Mouse (Mus musculus): ENCODE results near the gene Ccser1. TPM values are rescaled to one million over a fixed set of nuclear protein-coding genes. Genes with fewer than 3 reads are reported as not detected.

The Ccser1 gene
- polyA plus RNA-seq, 1 experiment from 2014 or later = 23.5 TPM

DNA sequence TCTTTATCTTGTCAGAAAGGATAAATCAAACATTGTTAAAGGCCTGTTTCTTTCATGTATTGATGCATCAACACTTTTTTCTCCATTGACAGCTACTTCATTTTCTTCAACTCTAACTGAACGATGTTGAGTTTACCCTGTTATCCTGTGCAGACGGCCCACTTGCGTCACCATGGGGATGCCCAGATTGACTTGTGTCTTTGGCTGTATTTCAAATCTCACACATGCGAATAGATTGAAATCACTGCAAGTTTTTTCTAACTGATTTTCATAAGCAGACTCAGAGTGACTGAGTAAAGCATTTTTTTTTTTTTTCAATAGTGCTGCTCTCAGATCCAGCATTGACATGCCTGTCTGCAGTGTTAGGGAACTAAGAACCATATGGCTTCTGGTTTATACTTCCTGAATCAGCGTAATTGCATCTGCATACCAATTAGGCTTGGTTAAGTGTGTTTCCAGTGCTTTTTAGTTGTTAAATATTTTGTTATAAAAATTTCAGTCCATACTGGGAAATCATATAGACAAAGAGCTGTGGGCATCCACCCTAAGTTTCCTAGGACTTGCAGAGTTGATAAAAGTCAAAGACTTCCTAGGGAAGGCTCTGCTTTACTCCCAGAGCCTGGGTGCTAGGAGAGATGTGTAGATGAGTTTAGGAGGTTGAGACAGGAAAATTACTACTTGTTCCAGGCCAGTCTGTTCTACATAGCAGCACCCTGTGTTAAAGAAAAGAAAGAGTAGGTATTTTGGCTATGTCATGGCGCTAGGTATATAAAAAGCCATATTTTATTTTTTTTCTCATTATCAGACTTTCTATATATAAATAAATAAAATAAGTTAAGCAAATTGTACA, 116.3 kb downstream of the Ccser1 start:
- no peak overlapping the region for H3K4me2 ChIP-seq (ENCODE audit: low read length)
- H3K9me3 ChIP-seq (ENCODE audit: control insufficient read depth, low read length) = no peaks in the 10 kb centered on the region
- H3K27me3 ChIP-seq (ENCODE audit: control insufficient read depth, insufficient read depth, low read length) = no peaks in the 10 kb centered on the region
- no peaks in the 10 kb centered on the region; the same call in 1 of the 2 replicates for H3K4me1 ChIP-seq (ENCODE audit: control insufficient read depth, insufficient read depth, low read length)
- H3K27ac ChIP-seq (replicated peaks; ENCODE audit: low read depth, low read length) = no peak overlapping the region
- 66% methylated on average over 6 of the region's 6 CpGs for WGBS
- H3K36me3 ChIP-seq (ENCODE audit: control insufficient read depth, insufficient read depth, low read length) = no peaks in the 10 kb centered on the region
- H3K9ac ChIP-seq (replicated peaks; ENCODE audit: low read length) = no peak overlapping the region
- 0 out of 2 replicates have a peak, but pooled peaks have one; percentile 46 for ATAC-seq (ENCODE audit: low FRiP score, low TSS enrichment)
- DNase-seq = peak; percentile 54
- H3K4me3 ChIP-seq (replicated peaks; ENCODE audit: low read depth, low read length) = no peak overlapping the region

- H3K4me2 ChIP-seq (ENCODE audit: low read length) = no peak overlapping the region
- H3K27ac ChIP-seq (replicated peaks; ENCODE audit: low read depth, low read length) = no peak overlapping the region
- H3K27me3 ChIP-seq (ENCODE audit: control insufficient read depth, insufficient read depth, low read length) = no peaks in the 10 kb centered on the region
- no peak overlapping the region for H3K4me3 ChIP-seq (replicated peaks; ENCODE audit: low read depth, low read length)
- no peaks in the 10 kb centered on the region for H3K9me3 ChIP-seq (ENCODE audit: control insufficient read depth, low read length)
- H3K36me3 ChIP-seq (ENCODE audit: control insufficient read depth, insufficient read depth, low read length) = no peaks in the 10 kb centered on the region
- H3K9ac ChIP-seq (replicated peaks; ENCODE audit: low read length) = no peak overlapping the region
- ATAC-seq (ENCODE audit: low FRiP score, low TSS enrichment) = no peak
- WGBS = 90% methylated on average over 4 of the region's 4 CpGs
- DNase-seq = no peak
- no peaks in the 10 kb centered on the region; the same call in 1 of the 2 replicates for H3K4me1 ChIP-seq (ENCODE audit: control insufficient read depth, insufficient read depth, low read length)
These were observed 120.3 kb downstream of the Ccser1 start for GRCm38 (mm10) chr6:61300441-61300840.

GRCm38 (mm10) chr6:61300975-61301374, 120.9 kb downstream of the Ccser1 start:
- Histone ChIP-seq H3K27me3 (ENCODE audit: control insufficient read depth, insufficient read depth, low read length) (no peaks in the 10 kb centered on the region), H3K4me1 (ENCODE audit: control insufficient read depth, insufficient read depth, low read length) (no peaks in the 10 kb centered on the region; the same call in 1 of the 2 replicates), H3K4me2 (ENCODE audit: low read length) (no peak overlapping the region), H3K4me3 (replicated peaks; ENCODE audit: low read depth, low read length) (no peak overlapping the region), H3K9ac (replicated peaks; ENCODE audit: low read length) (no peak overlapping the region), H3K27ac (replicated peaks; ENCODE audit: low read depth, low read length) (no peak overlapping the region), H3K36me3 (ENCODE audit: control insufficient read depth, insufficient read depth, low read length) (no peaks in the 10 kb centered on the region), H3K9me3 (ENCODE audit: control insufficient read depth, low read length) (no peaks in the 10 kb centered on the region)
- WGBS = 76% methylated on average over 7 of the region's 7 CpGs
- ATAC-seq (ENCODE audit: low FRiP score, low TSS enrichment) = no peak
- no peak for DNase-seq

DNA sequence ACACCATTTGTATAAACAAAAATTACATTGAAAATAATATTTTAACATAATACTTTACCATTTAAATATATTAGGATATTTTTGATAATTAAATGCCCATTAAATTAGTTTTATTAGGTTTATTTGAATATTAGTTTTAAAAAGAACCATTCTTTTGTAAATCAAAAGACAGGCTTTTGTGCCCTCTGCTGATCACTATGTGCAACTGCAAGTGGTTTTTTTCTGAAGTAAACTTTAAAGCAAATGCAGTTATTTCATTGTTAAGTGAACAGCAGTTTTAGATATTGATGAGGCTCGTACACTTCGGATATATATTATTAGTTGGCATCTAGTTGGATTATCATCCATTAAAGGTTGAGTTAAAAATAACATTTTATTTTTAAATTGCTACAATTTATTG, 121.5 kb downstream of the Ccser1 start:
- WGBS = 25% methylated on average over 2 of the region's 2 CpGs
- Histone ChIP-seq H3K4me1 (ENCODE audit: control insufficient read depth, insufficient read depth, low read length) (no peaks in the 10 kb centered on the region; the same call in 1 of the 2 replicates), H3K4me2 (ENCODE audit: low read length) (no peak overlapping the region), H3K9ac (replicated peaks; ENCODE audit: low read length) (no peak overlapping the region), H3K36me3 (ENCODE audit: control insufficient read depth, insufficient read depth, low read length) (no peaks in the 10 kb centered on the region), H3K4me3 (replicated peaks; ENCODE audit: low read depth, low read length) (no peak overlapping the region), H3K27me3 (ENCODE audit: control insufficient read depth, insufficient read depth, low read length) (no peaks in the 10 kb centered on the region), H3K9me3 (ENCODE audit: control insufficient read depth, low read length) (no peaks in the 10 kb centered on the region), H3K27ac (replicated peaks; ENCODE audit: low read depth, low read length) (no peak overlapping the region)
- DNase-seq = peak; percentile 82
- no peak for ATAC-seq (ENCODE audit: low FRiP score, low TSS enrichment)

GRCm38 (mm10) chr6:61311324-61312091, 131.4 kb downstream of the Ccser1 start:
- Histone ChIP-seq H3K4me3 (replicated peaks; ENCODE audit: low read depth, low read length) (no peak overlapping the region), H3K9me3 (ENCODE audit: control insufficient read depth, low read length) (no peaks in the 10 kb centered on the region), H3K9ac (replicated peaks; ENCODE audit: low read length) (no peak overlapping the region), H3K4me1 (ENCODE audit: control insufficient read depth, insufficient read depth, low read length) (no peaks in the 10 kb centered on the region), H3K27ac (replicated peaks; ENCODE audit: low read depth, low read length) (no peak overlapping the region), H3K36me3 (ENCODE audit: control insufficient read depth, insufficient read depth, low read length) (no peaks in the 10 kb centered on the region), H3K4me2 (ENCODE audit: low read length) (no peak overlapping the region), H3K27me3 (ENCODE audit: control insufficient read depth, insufficient read depth, low read length) (no peaks in the 10 kb centered on the region)
- DNase-seq (no peak), ATAC-seq (ENCODE audit: low FRiP score, low TSS enrichment) (no peak)
- WGBS = 91% methylated on average over 18 of the region's 18 CpGs

DNA sequence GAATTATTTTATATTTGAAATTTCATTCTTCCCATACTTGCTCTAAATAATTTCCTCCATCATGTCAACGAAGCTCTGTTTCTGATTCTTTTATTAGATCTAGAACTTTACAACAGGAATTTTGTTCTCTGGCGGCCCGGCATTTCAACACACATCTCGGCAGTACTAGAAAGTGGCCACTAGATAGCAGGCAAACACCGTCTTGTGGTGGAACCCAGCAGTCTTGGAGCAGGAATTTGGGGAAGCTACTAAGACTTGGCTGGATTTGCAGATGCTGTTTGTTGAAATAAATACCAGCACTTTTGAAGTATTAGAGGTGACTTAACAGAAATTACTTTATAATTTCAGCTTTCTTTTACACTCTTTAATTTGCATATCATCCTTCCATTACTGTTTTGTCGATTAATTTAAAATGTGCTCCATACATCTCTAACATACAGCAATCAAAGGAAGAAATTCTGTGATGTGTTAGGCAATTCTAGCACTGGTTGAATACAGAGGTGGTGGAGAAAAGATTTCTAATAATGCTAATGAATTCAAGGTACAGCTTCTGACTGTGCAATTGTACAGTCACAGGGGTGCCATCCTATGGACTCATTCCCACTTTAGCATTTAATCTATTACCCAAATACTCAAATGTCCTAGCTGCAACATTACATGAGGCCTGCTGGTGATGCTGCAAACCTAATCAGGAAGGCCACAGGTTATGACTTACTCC, 135.9 kb downstream of the Ccser1 start:
- WGBS = 28% methylated on average over 6 of the region's 6 CpGs
- H3K36me3 ChIP-seq (ENCODE audit: control insufficient read depth, insufficient read depth, low read length) = no peaks in the 10 kb centered on the region
- no peak overlapping the region for H3K27ac ChIP-seq (replicated peaks; ENCODE audit: low read depth, low read length)
- no peaks in the 10 kb centered on the region for H3K9me3 ChIP-seq (ENCODE audit: control insufficient read depth, low read length)
- no peaks in the 10 kb centered on the region for H3K4me1 ChIP-seq (ENCODE audit: control insufficient read depth, insufficient read depth, low read length)
- H3K4me3 ChIP-seq (replicated peaks; ENCODE audit: low read depth, low read length) = no peak overlapping the region
- DNase-seq (peak; percentile 86), ATAC-seq (ENCODE audit: low FRiP score, low TSS enrichment) (peak; percentile 81)
- no peaks in the 10 kb centered on the region for H3K27me3 ChIP-seq (ENCODE audit: control insufficient read depth, insufficient read depth, low read length)
- no peak overlapping the region for H3K9ac ChIP-seq (replicated peaks; ENCODE audit: low read length)
- H3K4me2 ChIP-seq (ENCODE audit: low read length) = no peak overlapping the region

DNA sequence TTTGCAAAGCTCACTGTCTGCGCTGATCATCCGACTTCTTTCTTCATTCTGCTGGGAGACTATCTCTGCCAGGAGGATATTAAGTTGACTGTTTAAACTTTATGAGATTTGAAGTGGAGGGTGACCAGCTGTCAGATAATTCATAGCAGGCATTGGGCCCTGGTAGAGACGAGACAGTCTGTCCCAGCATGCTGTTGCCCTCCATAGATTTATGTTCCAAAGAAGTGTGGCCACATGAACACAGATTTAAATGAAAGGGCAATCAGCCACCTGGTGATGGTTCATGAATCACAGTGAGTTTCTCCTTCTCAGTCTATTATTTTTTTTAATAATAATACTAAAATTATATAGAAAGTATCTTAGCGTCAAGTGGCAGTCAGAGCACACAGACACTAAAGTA, 140.7 kb downstream of the Ccser1 start:
- H3K4me2 ChIP-seq (ENCODE audit: low read length) = no peak overlapping the region
- no peak overlapping the region for H3K27ac ChIP-seq (replicated peaks; ENCODE audit: low read depth, low read length)
- H3K4me3 ChIP-seq (replicated peaks; ENCODE audit: low read depth, low read length) = no peak overlapping the region
- no peaks in the 10 kb centered on the region for H3K9me3 ChIP-seq (ENCODE audit: control insufficient read depth, low read length)
- H3K9ac ChIP-seq (replicated peaks; ENCODE audit: low read length) = no peak overlapping the region
- no peaks in the 10 kb centered on the region for H3K27me3 ChIP-seq (ENCODE audit: control insufficient read depth, insufficient read depth, low read length)
- ATAC-seq (ENCODE audit: low FRiP score, low TSS enrichment) (no peak), DNase-seq (no peak)
- H3K4me1 ChIP-seq (ENCODE audit: control insufficient read depth, insufficient read depth, low read length) = no peaks in the 10 kb centered on the region
- WGBS = 61% methylated on average over 4 of the region's 4 CpGs
- no peaks in the 10 kb centered on the region for H3K36me3 ChIP-seq (ENCODE audit: control insufficient read depth, insufficient read depth, low read length)

DNA sequence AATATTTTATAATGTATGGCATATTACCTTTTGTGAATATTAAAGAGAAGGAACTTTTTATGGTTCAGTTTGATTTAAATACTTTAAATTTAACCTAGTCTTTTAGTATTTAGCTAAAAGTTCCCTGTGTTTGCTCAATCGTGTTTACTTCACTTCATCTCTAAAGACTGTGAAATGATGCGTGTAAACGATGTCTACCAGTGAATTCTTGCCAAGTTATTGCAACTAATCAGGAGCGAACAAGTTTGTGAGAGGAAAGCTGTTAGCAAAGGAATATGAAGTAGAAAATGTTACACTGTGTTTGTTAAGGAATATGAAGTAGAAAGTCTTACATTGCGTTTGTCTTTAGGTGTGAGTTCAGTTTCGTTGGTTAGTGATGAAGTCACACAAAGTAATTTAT, 142.2 kb downstream of the Ccser1 start:
- Histone ChIP-seq H3K4me1 (ENCODE audit: control insufficient read depth, insufficient read depth, low read length) (no peaks in the 10 kb centered on the region), H3K9me3 (ENCODE audit: control insufficient read depth, low read length) (no peaks in the 10 kb centered on the region), H3K36me3 (ENCODE audit: control insufficient read depth, insufficient read depth, low read length) (no peaks in the 10 kb centered on the region), H3K4me2 (ENCODE audit: low read length) (no peak overlapping the region), H3K27me3 (ENCODE audit: control insufficient read depth, insufficient read depth, low read length) (no peaks in the 10 kb centered on the region), H3K27ac (replicated peaks; ENCODE audit: low read depth, low read length) (no peak overlapping the region), H3K4me3 (replicated peaks; ENCODE audit: low read depth, low read length) (no peak overlapping the region), H3K9ac (replicated peaks; ENCODE audit: low read length) (no peak overlapping the region)
- 89% methylated on average over 6 of the region's 6 CpGs for WGBS
- ATAC-seq (ENCODE audit: low FRiP score, low TSS enrichment) (no peak), DNase-seq (no peak)

All from midbrain, embryonic 14.5 days (tissue).